Mouse (Mus musculus) G1E (cell line): ENCODE results near the gene Acp4.

Source experiments
- CTCF ChIP-seq: IDR thresholded peaks from 2 replicates; pipeline ENCODE4 v1.5.1; 2012; ENCODE audit warnings: low read depth, low read length, inconsistent platforms, mixed read lengths
- GATA2 ChIP-seq: IDR thresholded peaks from 2 replicates; pipeline ENCODE4 v1.6.1; 2012; ENCODE audit warnings: low read depth, low read length, inconsistent platforms, borderline replicate concordance

DNA sequence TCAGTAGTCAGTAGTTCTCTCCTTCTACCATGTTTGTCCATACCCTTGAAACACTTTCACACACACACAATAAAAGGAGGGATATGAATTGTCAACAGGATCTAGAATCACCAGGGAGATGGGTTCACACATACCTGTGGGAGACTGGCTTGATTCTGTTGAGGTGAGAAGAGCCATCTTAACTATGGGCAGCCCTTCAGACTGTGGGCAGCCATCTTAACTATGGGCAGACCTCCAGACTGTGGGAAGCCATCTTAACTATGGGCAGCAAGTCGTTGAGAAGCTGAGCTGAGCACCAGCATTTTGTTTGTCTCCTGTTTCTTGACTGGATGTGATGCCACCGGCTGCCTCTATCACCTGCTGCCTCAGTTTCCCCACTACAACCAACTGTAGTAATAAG, 14.1 kb upstream of the Acp4 start:
- no peak for TF ChIP-seq GATA2
- no peak for TF ChIP-seq CTCF
